Mouse (Mus musculus): ENCODE measurements around the gene Trim71.
"Not testable (repeated sequence)": the region's sequence is repeated elsewhere in the genome, so short reads cannot be mapped to it uniquely, and the experiment has no call there.

Gene Trim71

GRCm38 (mm10) chr9:114525073-114525633 lies 39.0 kb downstream of the Trim71 start:
- DNase-seq, result no peak

GRCm38 (mm10) chr9:114522501-114522900 lies 41.7 kb downstream of the Trim71 start:
- DNase-seq, result no peak

- no peak for DNase-seq
Measured at GRCm38 (mm10) chr9:114522041-114522440, 42.1 kb downstream of the Trim71 start.

- not testable (repeated sequence) for DNase-seq
Measured at GRCm38 (mm10) chr9:114520529-114520928, 43.6 kb downstream of the Trim71 start.

GRCm38 (mm10) chr9:114518812-114519477 lies 45.2 kb downstream of the Trim71 start:
- no peak for DNase-seq

- no peak for DNase-seq
Measured at GRCm38 (mm10) chr9:114517924-114518497, 46.2 kb downstream of the Trim71 start.

- DNase-seq, result no peak
Measured at GRCm38 (mm10) chr9:114515364-114515763, 48.8 kb downstream of the Trim71 start, which contains the start of gene C130032M10Rik. Gene C130032M10Rik (plus strand): TSS chr9:114515697.

- DNase-seq, result no peak
Measured at GRCm38 (mm10) chr9:114512831-114513230, 51.3 kb downstream of the Trim71 start.

GRCm38 (mm10) chr9:114509785-114510184 lies 54.4 kb downstream of the Trim71 start:
- DNase-seq, result no peak

GRCm38 (mm10) chr9:114507421-114507820 lies 56.7 kb downstream of the Trim71 start:
- no peak for DNase-seq

GRCm38 (mm10) chr9:114506564-114506963 lies 57.6 kb downstream of the Trim71 start:
- DNase-seq, result no peak

- no peak for DNase-seq
Measured at GRCm38 (mm10) chr9:114504816-114505215, 59.4 kb downstream of the Trim71 start, which contains the start of gene Ccr4. Gene Ccr4 (minus strand): TSS chr9:114504916.

- no peak for DNase-seq
Measured at GRCm38 (mm10) chr9:114502711-114503427, 61.3 kb downstream of the Trim71 start.

GRCm38 (mm10) chr9:114501913-114502312 lies 62.3 kb downstream of the Trim71 start:
- DNase-seq, result no peak

- no peak for DNase-seq
Measured at GRCm38 (mm10) chr9:114501111-114501510, 63.1 kb downstream of the Trim71 start.

GRCm38 (mm10) chr9:114499783-114500515 lies 64.2 kb downstream of the Trim71 start:
- peak; percentile 78 to 86 for DNase-seq

- DNase-seq, result peak; percentile 85 to 95
Measured at GRCm38 (mm10) chr9:114498218-114498617, 66.0 kb downstream of the Trim71 start.

- DNase-seq, result no peak
Measured at GRCm38 (mm10) chr9:114496469-114496868, 67.7 kb downstream of the Trim71 start.

GRCm38 (mm10) chr9:114487481-114488258 lies 76.5 kb downstream of the Trim71 start:
- DNase-seq, result no peak

GRCm38 (mm10) chr9:114486808-114487207 lies 77.4 kb downstream of the Trim71 start:
- no peak for DNase-seq

- DNase-seq, result no peak
Measured at GRCm38 (mm10) chr9:114484771-114485170, 79.4 kb downstream of the Trim71 start.

- no peak for DNase-seq
Measured at GRCm38 (mm10) chr9:114480940-114481339, 83.2 kb downstream of the Trim71 start.
